Mouse (Mus musculus) neutrophil, adult 5-6 weeks (primary cell): ENCODE results near the gene 4930412O13Rik. TPM values are rescaled to one million over a fixed set of nuclear protein-coding genes. Genes with fewer than 3 reads are reported as not detected.

Experiments used
- ATAC-seq: fragments of 151-379, 151-347 bp; 2 replicates; pipeline ENCODE4 v1.8.0; 2017; ENCODE audit warnings: mild to moderate bottlenecking, moderate TSS enrichment; ENCODE audit not compliant: insufficient number of reproducible peaks, poor library complexity, low FRiP score, severe bottlenecking; ENCODE audit errors: extremely low read depth
- total RNA-seq: library from RNA; stranded (forward); fragments of 200-1000 nt; gene quantifications from 2 replicates; pipeline ENCODE4 v1.2.3, GENCODE M21; 2017

Gene 4930412O13Rik
- total RNA-seq, 1 experiment from 2014 or later, result not detected

DNA sequence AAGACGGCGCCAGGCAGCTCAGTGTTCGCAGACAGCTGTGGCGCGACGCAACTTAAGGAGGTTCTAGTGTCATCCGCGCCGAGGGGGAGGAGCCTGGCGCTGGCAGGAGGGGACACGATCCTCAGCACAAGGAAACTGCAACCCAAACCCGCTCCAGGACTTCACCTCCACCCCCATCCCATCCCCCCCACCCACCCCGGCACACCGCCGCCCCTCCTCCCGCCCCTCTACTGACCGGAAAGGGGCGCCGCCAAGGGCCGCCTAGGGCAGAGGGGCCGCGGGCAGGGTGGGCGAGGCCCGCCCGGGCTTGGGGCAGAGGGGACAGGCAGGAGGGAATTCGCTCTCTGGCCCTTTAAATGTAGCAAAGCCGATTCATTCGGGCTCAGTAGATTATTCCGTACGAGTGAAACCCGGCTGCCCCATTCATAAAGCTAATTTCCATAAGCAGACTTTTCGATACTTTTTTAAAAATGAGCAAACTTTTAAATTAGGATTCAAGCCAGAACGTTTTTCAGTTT is 2.4 kb upstream of the 4930412O13Rik start:
- ATAC-seq, result no peak

DNA sequence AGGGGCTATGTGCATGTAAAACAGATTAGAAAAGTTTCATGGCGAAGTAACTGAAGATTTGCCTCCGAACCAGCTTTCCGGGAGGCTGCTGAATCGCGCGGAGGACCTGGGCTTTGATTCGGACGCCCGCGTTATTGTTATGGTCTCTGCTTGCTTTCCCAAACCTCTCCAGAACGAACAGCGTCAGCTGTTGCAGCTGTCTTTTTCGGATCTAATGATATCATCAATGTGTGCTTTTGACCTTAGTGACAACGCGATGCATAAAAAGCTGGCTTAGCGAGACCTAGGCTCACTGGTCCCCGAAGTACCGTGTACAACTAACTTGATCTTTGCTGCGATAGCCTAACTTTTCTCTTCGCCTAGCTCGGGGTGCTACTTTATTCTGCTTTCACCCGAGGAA is 2.0 kb upstream of the 4930412O13Rik start:
- ATAC-seq, result no peak

DNA sequence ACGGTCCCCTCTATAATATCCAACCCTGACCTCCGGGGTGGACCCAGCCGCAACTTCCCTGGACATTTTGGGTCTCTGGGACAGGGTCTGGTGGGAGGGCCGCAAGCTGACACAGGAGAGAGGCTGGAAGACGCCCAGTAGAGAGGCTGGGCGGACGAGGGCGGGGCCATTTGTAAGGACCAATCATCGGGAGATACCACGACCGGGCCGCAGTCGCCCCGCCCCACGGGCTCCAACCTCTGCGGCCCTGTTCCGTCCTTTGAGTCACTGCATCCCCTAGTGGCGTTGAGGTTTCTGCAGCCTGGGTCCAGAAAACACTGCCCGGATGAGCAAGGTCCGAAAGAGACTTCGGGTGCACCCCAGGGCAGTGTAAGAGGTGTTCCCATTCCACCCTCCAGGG is 1.6 kb upstream of the 4930412O13Rik start:
- ATAC-seq, result peak; percentile 77

DNA sequence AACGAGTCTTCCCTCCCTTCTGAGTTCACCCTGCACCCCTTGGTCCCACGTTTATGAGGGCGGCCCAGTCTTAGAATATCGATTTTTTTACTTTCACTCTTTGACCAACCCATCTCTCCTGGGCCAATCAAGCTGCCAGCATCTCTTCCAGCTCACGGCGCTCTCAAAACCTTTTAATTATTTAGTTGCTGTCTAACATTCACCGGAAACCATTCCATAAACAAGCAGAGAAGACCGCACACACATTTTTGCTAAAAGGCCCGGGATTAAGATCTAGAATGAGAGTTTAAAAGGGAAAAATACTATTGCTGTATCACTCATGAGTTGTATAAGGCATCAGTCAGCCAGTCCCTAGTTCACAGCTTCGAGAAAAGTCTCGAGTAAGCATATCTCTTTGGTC is 781 bp upstream of the 4930412O13Rik start:
- no peak for ATAC-seq

DNA sequence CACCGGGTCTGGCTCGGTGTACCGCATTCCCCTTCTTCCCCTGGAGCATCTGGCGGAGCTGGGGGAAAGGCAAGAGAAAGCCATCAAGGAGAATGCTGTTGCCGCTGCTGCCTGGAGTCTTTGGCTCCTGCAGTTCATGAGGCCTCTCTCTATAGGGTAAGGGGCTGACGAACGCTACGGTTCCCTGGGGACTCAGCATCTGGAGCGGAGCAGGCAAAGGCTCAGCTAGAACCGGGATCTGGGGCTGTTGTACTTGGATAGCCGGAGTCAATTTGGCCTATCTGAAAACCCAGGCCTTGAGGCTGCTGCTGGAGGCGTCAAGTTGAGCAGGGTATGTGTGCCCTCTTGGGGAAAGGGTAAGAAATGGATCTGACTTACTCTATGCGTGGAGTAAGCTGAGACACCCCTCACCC is 565 bp downstream of the 4930412O13Rik start:
- ATAC-seq, result no peak

DNA sequence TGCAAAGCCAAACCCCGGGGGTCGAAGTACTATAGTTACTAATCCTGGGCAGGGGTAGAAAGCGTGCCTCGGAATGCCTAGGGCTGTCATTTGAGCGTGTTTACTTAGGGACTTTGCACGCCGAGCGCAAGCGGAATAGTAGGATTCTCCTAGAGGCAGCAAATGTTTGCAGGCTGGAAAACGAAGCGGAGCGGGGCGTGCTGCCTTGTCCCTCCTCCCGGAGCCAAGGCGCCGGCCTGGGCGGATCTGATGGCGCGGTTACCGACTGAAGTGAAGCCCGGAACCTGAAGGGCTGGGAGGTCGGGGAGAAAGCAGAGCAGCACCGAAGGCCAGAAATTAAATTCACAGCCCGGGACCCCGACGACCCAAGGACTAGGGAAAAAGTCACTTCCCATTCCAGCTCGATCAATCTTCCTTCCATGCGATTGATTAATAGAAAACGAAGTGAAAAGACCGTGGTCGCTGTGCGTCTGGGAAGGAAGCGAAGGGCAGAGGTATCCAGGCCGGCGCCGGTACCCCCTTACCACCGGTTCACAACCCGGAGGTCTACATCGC is 1.4 kb downstream of the 4930412O13Rik start:
- ATAC-seq, result no peak

DNA sequence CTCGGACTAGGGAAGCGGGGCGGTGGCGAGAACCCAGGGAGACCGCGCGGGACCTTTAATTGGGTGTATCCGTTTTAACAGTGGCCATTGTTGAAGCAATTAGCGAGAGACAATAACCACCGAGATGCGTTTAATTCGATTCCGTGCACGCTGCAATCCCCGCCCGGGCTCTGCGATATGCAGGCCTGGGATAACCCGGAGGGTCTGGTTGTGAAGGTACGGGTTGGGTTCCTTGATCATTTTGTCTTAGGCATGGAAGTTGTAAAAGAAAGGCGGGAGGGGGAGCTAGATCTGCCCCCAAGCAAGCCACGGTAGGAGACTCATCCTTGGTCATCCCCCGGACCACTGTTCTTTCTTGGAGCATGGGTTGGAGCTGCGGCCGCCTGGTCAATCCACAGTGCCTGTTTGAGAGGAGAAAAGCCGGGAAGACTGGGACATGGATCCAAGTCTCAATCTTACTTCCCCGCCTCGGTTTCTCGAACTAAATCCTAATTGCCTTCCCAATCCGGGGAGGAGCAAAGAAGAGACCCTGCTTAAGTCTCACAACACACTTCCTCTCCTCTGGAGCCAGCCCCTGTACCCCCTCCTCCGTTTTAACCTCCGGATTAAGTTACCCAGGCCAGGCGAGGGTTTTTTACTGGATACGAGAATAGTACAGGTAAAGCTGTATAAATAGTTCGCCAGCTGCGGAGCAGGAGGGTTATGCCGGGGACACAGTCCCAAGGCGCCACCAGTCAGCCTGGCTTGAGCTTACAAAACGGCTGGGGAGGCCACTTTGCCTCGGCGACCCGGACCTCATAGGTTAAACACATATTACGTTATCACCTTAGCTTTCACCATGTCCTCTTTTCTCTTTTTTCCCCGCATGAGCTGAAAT is 2.1 kb downstream of the 4930412O13Rik start:
- no peak for ATAC-seq

DNA sequence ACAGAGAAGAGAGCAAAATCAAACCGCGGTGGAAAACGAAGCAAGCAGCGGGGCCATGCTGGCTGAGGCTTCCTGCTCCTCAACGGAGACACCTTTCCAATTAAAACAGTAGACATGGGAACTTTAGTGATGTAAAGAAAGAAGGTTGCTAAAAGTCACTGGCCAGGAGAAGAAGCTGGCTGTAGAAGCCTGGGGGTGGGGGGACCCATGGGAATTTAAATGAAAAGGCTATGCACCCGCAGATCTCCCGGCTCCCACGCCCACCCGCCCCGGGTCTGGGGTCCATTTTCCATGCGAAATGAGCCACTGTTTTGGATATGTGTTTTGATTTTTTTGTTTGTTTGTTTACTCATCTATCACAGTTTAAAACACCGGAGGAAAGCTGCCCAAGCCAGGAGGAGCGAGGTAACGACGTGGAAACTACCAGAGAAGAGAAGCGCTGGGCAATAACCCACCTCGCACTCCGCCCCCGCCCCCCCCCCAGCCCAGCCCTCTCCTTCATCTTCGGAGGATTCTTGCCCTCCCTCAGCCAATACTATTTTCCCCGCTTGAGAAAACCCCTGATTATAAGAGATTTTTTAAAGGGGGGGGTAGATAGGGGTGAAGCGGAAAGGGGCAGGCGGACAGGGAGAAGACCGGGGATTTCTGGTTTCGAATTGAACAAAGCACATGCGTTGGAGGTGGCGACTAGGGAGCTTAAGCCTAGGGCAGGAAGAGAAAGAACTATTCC is 2.9 kb downstream of the 4930412O13Rik start:
- ATAC-seq, result no peak

DNA sequence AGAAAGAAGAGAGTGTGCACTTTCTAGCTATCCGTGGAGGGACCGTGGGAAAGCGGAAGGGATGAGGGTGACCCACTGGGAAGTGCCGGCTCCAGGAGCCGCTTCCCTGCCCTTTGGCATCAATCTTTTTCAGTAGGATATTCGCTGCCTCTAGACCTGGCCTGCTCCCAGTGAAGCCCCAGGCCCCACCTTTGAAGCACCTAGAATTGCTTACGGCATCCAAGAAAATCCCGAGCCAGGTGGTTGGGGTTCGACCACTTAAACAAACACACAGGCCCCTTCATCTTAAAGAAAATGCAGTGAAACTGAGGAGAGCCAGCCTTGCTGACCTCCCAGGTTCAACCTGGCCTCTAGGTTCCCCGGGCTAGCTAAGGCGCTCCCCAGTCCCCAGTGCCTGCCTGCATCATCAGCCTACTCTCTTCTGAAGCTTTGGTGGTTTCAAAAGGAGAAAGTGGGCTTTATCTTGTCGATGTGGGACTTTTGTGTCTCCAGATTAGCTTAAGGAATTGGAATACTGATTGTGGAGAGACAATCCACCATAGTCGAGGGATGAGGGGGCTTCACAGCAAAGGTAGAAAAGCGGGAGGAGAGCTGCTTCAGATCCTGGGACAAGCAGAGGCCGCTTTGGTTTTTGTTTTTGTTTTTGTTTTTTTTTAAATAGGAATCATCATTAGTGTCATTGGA is 3.6 kb downstream of the 4930412O13Rik start:
- no peak for ATAC-seq

DNA sequence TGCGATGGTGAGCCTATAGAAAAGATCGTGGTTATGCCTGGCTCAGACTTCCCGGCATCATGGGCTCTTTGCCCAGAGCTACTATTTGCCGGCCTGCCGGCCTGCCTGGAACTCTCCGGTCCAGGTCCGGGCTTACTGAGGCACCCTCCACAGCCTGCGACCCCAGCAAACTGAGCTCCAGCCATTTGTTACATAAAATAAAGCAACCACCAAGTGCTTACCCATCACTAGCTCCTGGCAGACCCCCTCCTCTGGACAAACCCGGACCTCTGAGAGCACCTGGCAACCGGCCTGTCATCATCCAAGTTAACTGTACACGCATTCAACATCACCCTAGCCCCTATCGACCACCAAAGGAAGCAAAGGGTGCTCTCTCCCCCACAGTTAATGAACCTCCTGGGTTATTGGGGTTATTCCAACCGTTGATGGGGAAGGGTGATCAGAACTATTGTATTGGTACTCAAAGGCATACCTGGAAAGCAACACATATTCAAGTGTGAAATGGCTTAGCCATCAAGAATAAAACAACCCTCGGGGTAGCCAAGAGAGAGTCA is 4.2 kb downstream of the 4930412O13Rik start:
- ATAC-seq, result no peak

DNA sequence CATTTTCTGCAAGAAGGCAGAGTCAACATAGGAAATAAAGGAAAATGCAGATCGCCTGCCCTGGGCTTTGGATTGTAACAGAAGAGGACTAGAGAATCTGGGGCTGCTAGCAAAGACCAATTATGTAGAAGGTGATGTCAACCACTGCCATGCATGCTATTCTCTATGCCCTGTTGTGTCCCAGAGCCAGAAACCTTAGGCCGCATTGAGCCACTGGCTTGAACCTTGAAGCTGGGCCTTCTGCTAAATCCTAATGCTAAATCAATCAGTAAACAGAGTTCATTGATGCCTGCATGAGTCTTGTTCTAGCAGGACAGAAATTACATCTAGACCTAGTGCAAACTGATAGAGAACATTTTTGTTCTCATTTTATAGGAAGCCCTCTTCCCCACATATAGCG is 5.0 kb downstream of the 4930412O13Rik start:
- no peak for ATAC-seq

DNA sequence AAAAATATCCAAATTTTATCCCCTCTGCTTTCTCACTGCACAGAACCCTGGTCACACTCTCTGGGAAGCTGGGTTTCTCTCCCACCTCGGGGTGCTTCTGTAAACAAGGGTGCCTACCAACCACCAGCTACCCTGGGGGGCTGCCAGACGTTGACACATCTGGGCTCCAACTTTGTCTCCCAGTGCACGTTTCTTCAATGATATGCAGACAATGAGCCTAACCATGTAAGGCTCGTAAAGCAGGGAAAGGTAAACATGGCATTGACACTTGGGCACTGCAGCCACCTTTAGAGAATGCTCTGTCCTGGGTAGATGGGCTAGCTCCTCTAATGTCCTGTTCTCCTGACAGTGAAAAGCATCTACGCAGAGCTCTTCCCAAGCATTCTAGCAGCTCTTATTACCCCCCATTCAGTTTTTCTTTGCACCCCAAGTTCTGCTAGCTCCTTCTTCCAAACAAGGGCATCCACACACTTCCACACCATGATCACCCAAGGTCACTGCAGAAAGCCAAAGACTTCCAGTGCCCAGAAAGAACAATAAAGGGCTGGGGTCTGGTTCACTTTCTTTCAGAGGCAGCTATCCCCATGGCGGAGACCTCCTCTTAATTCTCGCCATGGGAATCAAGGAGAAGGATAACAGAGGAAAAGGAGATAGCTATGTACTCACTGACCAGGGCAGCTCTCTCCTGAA is 6.0 kb downstream of the 4930412O13Rik start:
- ATAC-seq, result no peak

DNA sequence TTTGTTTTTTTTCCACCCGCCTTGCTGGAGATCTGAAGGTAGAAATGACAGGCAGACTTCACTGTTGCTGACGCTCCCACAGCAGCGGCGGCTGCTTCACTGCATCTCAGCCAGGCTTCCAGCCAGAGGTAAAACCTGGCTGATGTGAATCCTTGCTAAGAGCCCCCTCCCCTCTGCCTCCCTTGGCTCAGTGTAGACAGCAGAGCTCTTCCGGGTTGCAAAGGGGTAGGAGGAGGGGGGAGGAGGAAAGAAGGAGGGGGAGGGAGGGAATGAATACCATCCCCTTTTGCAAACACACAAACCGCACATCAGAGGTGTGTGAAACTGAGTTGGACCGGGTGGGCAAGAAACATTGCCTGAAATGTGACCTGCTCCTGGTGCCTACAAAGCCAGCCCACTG is 6.6 kb downstream of the 4930412O13Rik start:
- no peak for ATAC-seq

DNA sequence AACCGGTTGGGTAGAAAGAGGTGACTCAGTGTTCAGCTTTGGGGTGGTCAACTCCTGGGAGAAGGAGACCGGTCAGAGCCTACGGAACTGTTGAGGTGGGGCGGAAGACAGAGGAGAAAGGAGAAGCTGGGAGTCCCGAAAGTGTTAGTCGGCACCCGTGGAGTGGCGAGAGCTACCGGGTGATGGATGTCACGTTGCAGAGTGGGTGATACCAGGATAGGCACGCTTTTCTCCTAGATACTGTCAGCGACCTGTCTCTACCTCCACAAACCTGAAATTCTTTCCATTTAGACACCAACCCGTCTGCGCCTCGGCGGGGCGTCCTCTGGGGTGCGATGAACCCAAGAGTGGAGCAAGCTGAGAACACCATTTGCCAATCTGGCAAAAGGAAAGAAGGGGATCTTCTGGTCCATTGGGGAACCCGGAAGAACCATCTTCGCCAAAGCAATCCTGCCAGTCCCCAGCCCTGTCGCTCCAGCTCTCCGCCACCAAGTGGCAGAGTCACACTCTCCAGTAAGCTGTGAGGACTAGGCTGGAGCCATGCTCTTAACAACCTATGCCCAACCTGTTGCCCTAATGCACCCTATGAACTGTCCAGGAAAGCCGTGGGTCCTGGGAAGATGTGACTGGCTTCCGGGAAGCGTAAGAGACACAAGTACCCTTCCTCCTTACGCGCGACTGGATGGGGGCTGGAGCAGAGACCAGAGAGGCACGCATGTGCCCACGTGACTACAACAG is 8.0 kb downstream of the 4930412O13Rik start, which contains the start of gene 9230102O04Rik:
Gene 9230102O04Rik, minus strand, starts transcription at position 628 of the 738 bp plus-strand sequence.
- ATAC-seq, result 0 out of 2 replicates have a peak, but pooled peaks have one; percentile 11

DNA sequence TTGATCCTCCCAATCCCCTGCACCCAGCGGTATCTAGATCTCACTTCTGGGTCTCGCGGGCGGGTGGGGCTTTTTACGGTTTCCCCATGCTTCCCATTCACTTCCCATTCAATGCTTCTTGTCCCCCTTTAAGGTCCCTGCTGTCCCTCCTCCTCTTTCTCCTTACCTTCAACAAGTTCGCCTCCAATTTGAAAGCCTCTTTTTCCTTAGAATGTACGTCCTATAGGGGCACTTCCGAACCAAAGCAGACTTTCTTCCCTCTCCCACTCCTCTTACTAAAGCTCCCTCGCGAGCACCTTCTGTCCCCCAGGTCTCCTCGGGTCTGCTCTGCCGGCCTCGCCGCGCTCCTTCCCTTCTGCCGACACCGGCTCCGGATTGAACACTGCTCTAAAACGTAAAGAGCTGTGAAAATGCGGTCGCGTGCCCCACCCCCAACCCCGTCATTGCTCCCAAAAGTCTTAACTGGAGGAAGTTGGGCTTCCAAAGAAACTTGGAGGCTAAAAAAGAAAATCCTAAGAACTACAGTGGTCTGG is 8.7 kb downstream of the 4930412O13Rik start, which contains the start of gene Gata3:
Gene Gata3, minus strand, starts transcription at position 384 of the 533 bp plus-strand sequence.
- ATAC-seq, result no peak

DNA sequence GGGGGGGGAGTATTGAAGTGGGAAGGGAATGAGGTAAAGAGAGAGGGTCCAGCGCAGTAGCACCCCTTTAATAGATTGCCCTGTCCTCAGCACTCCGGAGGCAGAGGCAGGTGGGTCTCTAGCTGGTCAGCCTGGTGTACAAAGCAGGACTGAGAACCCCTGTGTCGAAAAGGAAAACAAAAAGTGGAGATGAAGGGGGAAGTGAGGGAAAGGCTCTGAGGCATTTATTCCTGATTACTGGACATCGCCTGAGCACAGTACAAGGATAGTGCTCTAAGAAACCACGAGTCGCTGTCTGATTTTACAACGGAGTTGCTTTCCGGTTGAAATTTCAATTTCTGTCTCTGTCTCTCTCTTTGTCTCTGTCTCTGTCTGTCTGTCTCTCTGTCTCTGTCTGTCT is 9.2 kb downstream of the 4930412O13Rik start:
- no peak for ATAC-seq

DNA sequence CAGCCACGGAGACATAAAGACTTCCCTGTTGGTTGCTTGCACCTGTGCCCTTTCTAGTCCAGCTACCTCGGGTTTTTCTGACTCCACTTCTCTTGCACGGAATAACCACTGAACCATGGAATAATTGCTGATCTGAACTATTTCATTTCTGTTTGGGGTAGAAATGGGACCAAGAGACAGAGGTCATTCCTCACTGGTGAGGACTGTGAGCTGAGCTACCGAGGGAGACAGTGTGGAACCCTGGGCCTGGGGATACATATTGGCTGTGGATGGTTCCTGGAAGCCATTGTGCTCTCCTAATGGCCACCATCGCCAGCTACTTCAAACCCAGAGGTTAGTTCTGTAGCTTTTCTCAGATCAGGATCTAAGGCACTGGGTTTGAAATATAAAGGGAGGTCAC is 9.9 kb downstream of the 4930412O13Rik start:
- no peak for ATAC-seq
